ENCODE assay signal across 18 mouse cellular contexts in genomic region chr9:54537030-54537429, GRCm38 (mm10). TPM values are rescaled to one million over a fixed set of nuclear protein-coding genes. Genes with fewer than 3 reads are reported as not detected.
DNase-seq lines count a peak whose midpoint lies in the region; ATAC-seq lines count a peak whose summit lies in the region.
"Had no signal": no experiment of that assay in that cellular context is flagged by ENCODE, and none has a peak within 500 bp of the region (broad histone marks: within the 10 kb centered on the region; RNA-seq: fewer than 3 reads in every experiment).

No protein-coding gene starts in this region.

- H3K9me3 ChIP-seq in forebrain, embryonic 15.5 days: no peaks in the 10 kb centered on the region
- H3K9me3 ChIP-seq in forebrain, embryonic 10.5 days: no peaks in the 10 kb centered on the region
- H3K9me3 ChIP-seq in midbrain, embryonic 16.5 days (replicated peaks; ENCODE audit: control insufficient read depth, low read length, poor library complexity, severe bottlenecking): no peaks in the 10 kb centered on the region
- H3K9me3 ChIP-seq in midbrain, embryonic 11.5 days (ENCODE audit: control insufficient read depth, low read length): no peaks in the 10 kb centered on the region
- no peaks in the 10 kb centered on the region for H3K9me3 ChIP-seq in forebrain, embryonic 16.5 days (ENCODE audit: control insufficient read depth, low read length)
- H3K9me3 ChIP-seq: hindbrain, embryonic 10.5 days; limb, embryonic 15.5 days had no signal

- ATAC-seq in forebrain, embryonic 15.5 days (replicated peaks): peak; percentile 80
- ATAC-seq in midbrain, embryonic 16.5 days: no peak
- ATAC-seq in midbrain, embryonic 11.5 days (ENCODE audit: low FRiP score): no peak
- ATAC-seq in forebrain, embryonic 16.5 days: peak; percentile 81
- ATAC-seq: intestine, embryonic 16.5 days had no signal

- H3K4me2 ChIP-seq in forebrain, embryonic 15.5 days (replicated peaks): no peak overlapping the region
- H3K4me2 ChIP-seq in midbrain, embryonic 16.5 days (ENCODE audit: low read length): no peak overlapping the region
- H3K4me2 ChIP-seq in midbrain, embryonic 11.5 days: no peak overlapping the region
- no peak overlapping the region for H3K4me2 ChIP-seq in forebrain, embryonic 16.5 days (ENCODE audit: low read length)
- H3K4me2 ChIP-seq: limb, embryonic 15.5 days; lung, embryonic 14.5 days had no signal

- no peak overlapping the region for H3K4me3 ChIP-seq in forebrain, embryonic 15.5 days
- H3K4me3 ChIP-seq in forebrain, embryonic 10.5 days: no peak overlapping the region
- H3K4me3 ChIP-seq in midbrain, embryonic 16.5 days (ENCODE audit: low read depth, low read length): no peak overlapping the region
- H3K4me3 ChIP-seq in midbrain, embryonic 11.5 days (ENCODE audit: low read depth, low read length): no peak overlapping the region
- no peak overlapping the region for H3K4me3 ChIP-seq in forebrain, embryonic 16.5 days (replicated peaks; ENCODE audit: low read length)
- H3K4me3 ChIP-seq: hindbrain, embryonic 10.5 days; limb, embryonic 15.5 days had no signal

- no peaks in the 10 kb centered on the region for H3K36me3 ChIP-seq in forebrain, embryonic 15.5 days
- H3K36me3 ChIP-seq in forebrain, embryonic 10.5 days (replicated peaks): no peaks in the 10 kb centered on the region
- no peaks in the 10 kb centered on the region for H3K36me3 ChIP-seq in midbrain, embryonic 16.5 days (ENCODE audit: control insufficient read depth, insufficient read depth, low read length)
- H3K36me3 ChIP-seq in midbrain, embryonic 11.5 days (ENCODE audit: control insufficient read depth, insufficient read depth, low read length): no peaks in the 10 kb centered on the region
- no peaks in the 10 kb centered on the region for H3K36me3 ChIP-seq in forebrain, embryonic 16.5 days (ENCODE audit: control insufficient read depth, insufficient read depth)
- H3K36me3 ChIP-seq: hindbrain, embryonic 10.5 days; limb, embryonic 15.5 days had no signal

- H3K27me3 ChIP-seq in forebrain, embryonic 15.5 days: no peaks in the 10 kb centered on the region
- H3K27me3 ChIP-seq in forebrain, embryonic 10.5 days (ENCODE audit: poor library complexity, severe bottlenecking): no peaks in the 10 kb centered on the region
- no peaks in the 10 kb centered on the region for H3K27me3 ChIP-seq in midbrain, embryonic 16.5 days (ENCODE audit: control insufficient read depth, insufficient read depth, low read depth, low read length)
- H3K27me3 ChIP-seq in midbrain, embryonic 11.5 days (ENCODE audit: control insufficient read depth, insufficient read depth, low read length): no peaks in the 10 kb centered on the region; the same call in 1 of the 2 replicates
- no peaks in the 10 kb centered on the region for H3K27me3 ChIP-seq in forebrain, embryonic 16.5 days (replicated peaks; ENCODE audit: control insufficient read depth, insufficient read depth, low read length)
- H3K27me3 ChIP-seq: limb, embryonic 15.5 days had no signal

- no peak overlapping the region for H3K9ac ChIP-seq in forebrain, embryonic 15.5 days (replicated peaks)
- no peak overlapping the region for H3K9ac ChIP-seq in midbrain, embryonic 16.5 days (ENCODE audit: low read depth, low read length)
- H3K9ac ChIP-seq in midbrain, embryonic 11.5 days (ENCODE audit: low read length): no peak overlapping the region
- no peak overlapping the region for H3K9ac ChIP-seq in forebrain, embryonic 16.5 days (replicated peaks; ENCODE audit: low read depth, low read length)
- H3K9ac ChIP-seq: limb, embryonic 15.5 days; lung, embryonic 14.5 days had no signal

- H3K4me1 ChIP-seq in forebrain, embryonic 15.5 days: peaks cover 42% of the 10 kb centered on the region
- H3K4me1 ChIP-seq in forebrain, embryonic 10.5 days: peaks cover 15% of the 10 kb centered on the region
- H3K4me1 ChIP-seq in midbrain, embryonic 16.5 days (ENCODE audit: control insufficient read depth, insufficient read depth, low read length): peaks cover 5% of the 10 kb centered on the region
- no peaks in the 10 kb centered on the region for H3K4me1 ChIP-seq in midbrain, embryonic 11.5 days (ENCODE audit: control insufficient read depth, insufficient read depth, low read length)
- peaks cover 42% of the 10 kb centered on the region for H3K4me1 ChIP-seq in forebrain, embryonic 16.5 days (replicated peaks; ENCODE audit: control insufficient read depth, insufficient read depth, low read length)

- DNase-seq in forebrain, embryonic 10.5 days (ENCODE audit: extremely low spot score, low spot score): no peak
- no peak for DNase-seq in midbrain, embryonic 11.5 days (ENCODE audit: low spot score, missing footprints)
- peak; percentile 11 for DNase-seq in retina, embryonic 14.5 days (ENCODE audit: low spot score)
- no peak for DNase-seq in ovary, postnatal 36 days (ENCODE audit: low spot score)
- DNase-seq in heart, adult 18-20 months: no peak
- DNase-seq: cerebellum, adult 11-12 months; kidney, postnatal 10 days; lung, embryonic 14.5 days had no signal

- peak overlapping the region; percentile 90 for H3K27ac ChIP-seq in forebrain, embryonic 15.5 days (replicated peaks)
- no peak overlapping the region for H3K27ac ChIP-seq in forebrain, embryonic 10.5 days
- H3K27ac ChIP-seq in midbrain, embryonic 16.5 days (ENCODE audit: low read length): 0 out of 2 replicates have a peak overlapping the region, but pooled peaks have one; percentile 14
- no peak overlapping the region for H3K27ac ChIP-seq in midbrain, embryonic 11.5 days (ENCODE audit: low read depth, low read length)
- peak overlapping the region; percentile 86 for H3K27ac ChIP-seq in forebrain, embryonic 16.5 days (ENCODE audit: low read length)
- H3K27ac ChIP-seq: hindbrain, embryonic 10.5 days; limb, embryonic 15.5 days had no signal

- 13% methylated on average over 4 of the region's 4 CpGs for WGBS in forebrain, embryonic 15.5 days
- WGBS in forebrain, embryonic 10.5 days: 76% methylated on average over 4 of the region's 4 CpGs
- WGBS in midbrain, embryonic 16.5 days: 24% methylated on average over 4 of the region's 4 CpGs
- 58% methylated on average over 4 of the region's 4 CpGs for WGBS in midbrain, embryonic 11.5 days
- 14% methylated on average over 4 of the region's 4 CpGs for WGBS in forebrain, embryonic 16.5 days

RNA-seq across cellular contexts. Expression of gene Sh2d7, which starts 1.8 kb away (rescaled TPM):
- polyA plus RNA-seq in forebrain, embryonic 15.5 days (2015; fragmentation: Nextera tagmentation; extraction: Ambion mirVana): 0.15 and 0.22 TPM in 2 replicates
- polyA plus RNA-seq in forebrain, embryonic 10.5 days (2016; fragmentation: Nextera tagmentation; extraction: Ambion mirVana): not detected in 2 replicates
- polyA plus RNA-seq in midbrain, embryonic 16.5 days (2015; fragmentation: Nextera tagmentation; extraction: Ambion mirVana): not detected in 2 replicates
- polyA plus RNA-seq in midbrain, embryonic 11.5 days (2014; fragmentation: Nextera tagmentation; extraction: Ambion mirVana): not detected in 2 replicates
- polyA plus RNA-seq in forebrain, embryonic 16.5 days (2015; fragmentation: Nextera tagmentation; extraction: Ambion mirVana): 0.16 TPM in 1 of 2 replicates, not detected in the other
- under 1 TPM in 1 of 2 experiments, not detected in 1; 0.15 TPM for total RNA-seq in heart, adult 18-20 months (2021)
- total RNA-seq: common myeloid progenitor, adult 5-6 weeks had no signal
- polyA plus RNA-seq: gonadal fat pad, adult 2 months; heart, embryonic 14.5 days; hindbrain, embryonic 10.5 days; intestine, embryonic 16.5 days; limb, embryonic 15.5 days; lung, embryonic 14.5 days; neural tube, embryonic 14.5 days had no signal

RNA-seq across cellular contexts. Expression of gene Cib2, which starts 23.0 kb away (rescaled TPM):
- 40.6 and 41.4 TPM in 2 replicates for polyA plus RNA-seq in forebrain, embryonic 15.5 days (2015; fragmentation: Nextera tagmentation; extraction: Ambion mirVana)
- 8.3 and 9.1 TPM in 2 replicates for polyA plus RNA-seq in forebrain, embryonic 10.5 days (2016; fragmentation: Nextera tagmentation; extraction: Ambion mirVana)
- polyA plus RNA-seq in midbrain, embryonic 16.5 days (2015; fragmentation: Nextera tagmentation; extraction: Ambion mirVana): 54.6 and 60.3 TPM in 2 replicates
- polyA plus RNA-seq in midbrain, embryonic 11.5 days (2014; fragmentation: Nextera tagmentation; extraction: Ambion mirVana): 16.8 and 17.9 TPM in 2 replicates
- polyA plus RNA-seq in forebrain, embryonic 16.5 days (2015; fragmentation: Nextera tagmentation; extraction: Ambion mirVana): 36.8 and 40.5 TPM in 2 replicates
- 1 to 10 TPM; 1.5 to 8.6 TPM for total RNA-seq in heart, adult 18-20 months (2021)
- total RNA-seq: common myeloid progenitor, adult 5-6 weeks had no signal

RNA-seq across cellular contexts. Expression of gene Dmxl2, which starts 35.6 kb away (rescaled TPM):
- 52.4 and 53.5 TPM in 2 replicates for polyA plus RNA-seq in forebrain, embryonic 15.5 days (2015; fragmentation: Nextera tagmentation; extraction: Ambion mirVana)
- polyA plus RNA-seq in forebrain, embryonic 10.5 days (2016; fragmentation: Nextera tagmentation; extraction: Ambion mirVana): 6.0 and 6.9 TPM in 2 replicates
- polyA plus RNA-seq in midbrain, embryonic 16.5 days (2015; fragmentation: Nextera tagmentation; extraction: Ambion mirVana): 53.4 and 59.3 TPM in 2 replicates
- 16.6 and 17.7 TPM in 2 replicates for polyA plus RNA-seq in midbrain, embryonic 11.5 days (2014; fragmentation: Nextera tagmentation; extraction: Ambion mirVana)
- polyA plus RNA-seq in forebrain, embryonic 16.5 days (2015; fragmentation: Nextera tagmentation; extraction: Ambion mirVana): 57.0 and 60.6 TPM in 2 replicates
- 10 to 100 TPM; 28.4 to 28.6 TPM for total RNA-seq in heart, adult 18-20 months (2021)

RNA-seq across cellular contexts. Expression of gene Idh3a, which starts 49.1 kb away (rescaled TPM):
- polyA plus RNA-seq in forebrain, embryonic 15.5 days (2015; fragmentation: Nextera tagmentation; extraction: Ambion mirVana): 139 and 143 TPM in 2 replicates
- polyA plus RNA-seq in forebrain, embryonic 10.5 days (2016; fragmentation: Nextera tagmentation; extraction: Ambion mirVana): 129 and 133 TPM in 2 replicates
- polyA plus RNA-seq in midbrain, embryonic 16.5 days (2015; fragmentation: Nextera tagmentation; extraction: Ambion mirVana): 148 and 165 TPM in 2 replicates
- 122 and 127 TPM in 2 replicates for polyA plus RNA-seq in midbrain, embryonic 11.5 days (2014; fragmentation: Nextera tagmentation; extraction: Ambion mirVana)
- polyA plus RNA-seq in forebrain, embryonic 16.5 days (2015; fragmentation: Nextera tagmentation; extraction: Ambion mirVana): 151 and 163 TPM in 2 replicates
- 100 to 1,000 TPM; 562 to 594 TPM for total RNA-seq in heart, adult 18-20 months (2021)

Comparison
In these comparisons a context has a peak if more than half of its experiments do, and no peak if none do; other contexts are left out.
1. H3K27ac ChIP-seq: peak in forebrain, embryonic 15.5 days (single experiment), midbrain, embryonic 16.5 days (single experiment) and forebrain, embryonic 16.5 days (single experiment); none in forebrain, embryonic 10.5 days (single experiment) and midbrain, embryonic 11.5 days (single experiment).
2. ATAC-seq: peak in forebrain, embryonic 15.5 days (single experiment) and forebrain, embryonic 16.5 days (single experiment); none in midbrain, embryonic 16.5 days (single experiment) and midbrain, embryonic 11.5 days (single experiment).